Mouse (Mus musculus): ENCODE results near the gene Gcnt2.

GRCm38 (mm10) chr13:40875415-40875814, 15.9 kb downstream of the Gcnt2 start:
- TF ChIP-seq CTCF (IDR thresholded peaks at IDR 0.05; ENCODE audit: insufficient read depth, low read depth, low read length) = no peak
- no peak for TF ChIP-seq POLR2A (IDR thresholded peaks at IDR 0.05; ENCODE audit: insufficient read depth, low read depth, low read length)

Measured in olfactory bulb, adult 2 months (tissue).